Mouse (Mus musculus): Measurements from ENCODE around the gene Gga3. TPM values are rescaled to one million over a fixed set of nuclear protein-coding genes. Genes with fewer than 3 reads are reported as not detected.

Gene Gga3
- polyA plus RNA-seq, 1 experiment, result 4.2 TPM

DNA sequence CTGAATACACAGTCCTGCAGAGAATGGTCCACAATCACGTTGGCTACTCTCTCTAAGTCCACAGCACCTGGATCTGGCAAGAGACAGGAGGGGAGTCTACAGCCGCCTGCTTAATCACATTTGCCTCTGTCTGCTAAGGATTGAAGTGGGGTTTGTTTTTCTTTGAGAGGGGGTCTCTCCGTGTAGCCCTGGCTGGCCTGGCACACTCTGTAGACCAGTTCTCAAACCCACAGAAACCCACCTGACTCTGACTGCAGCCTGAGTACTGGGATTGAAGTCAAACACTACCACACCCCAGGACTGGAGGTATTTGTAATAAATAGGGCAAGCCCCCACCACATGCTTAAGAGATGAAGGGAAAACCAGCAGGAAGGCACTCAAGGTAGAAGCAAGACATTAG lies 5.7 kb upstream of the Gga3 start:
- Histone ChIP-seq H3K27ac (replicated peaks; ENCODE audit: low read depth, low read length) (no peak overlapping the region), H3K4me3 (ENCODE audit: insufficient read depth, low read depth, low read length) (no peak overlapping the region), H3K4me1 (ENCODE audit: control insufficient read depth, insufficient read depth, insufficient read length, low read length) (peaks cover 7% of the 10 kb centered on the region)

DNA sequence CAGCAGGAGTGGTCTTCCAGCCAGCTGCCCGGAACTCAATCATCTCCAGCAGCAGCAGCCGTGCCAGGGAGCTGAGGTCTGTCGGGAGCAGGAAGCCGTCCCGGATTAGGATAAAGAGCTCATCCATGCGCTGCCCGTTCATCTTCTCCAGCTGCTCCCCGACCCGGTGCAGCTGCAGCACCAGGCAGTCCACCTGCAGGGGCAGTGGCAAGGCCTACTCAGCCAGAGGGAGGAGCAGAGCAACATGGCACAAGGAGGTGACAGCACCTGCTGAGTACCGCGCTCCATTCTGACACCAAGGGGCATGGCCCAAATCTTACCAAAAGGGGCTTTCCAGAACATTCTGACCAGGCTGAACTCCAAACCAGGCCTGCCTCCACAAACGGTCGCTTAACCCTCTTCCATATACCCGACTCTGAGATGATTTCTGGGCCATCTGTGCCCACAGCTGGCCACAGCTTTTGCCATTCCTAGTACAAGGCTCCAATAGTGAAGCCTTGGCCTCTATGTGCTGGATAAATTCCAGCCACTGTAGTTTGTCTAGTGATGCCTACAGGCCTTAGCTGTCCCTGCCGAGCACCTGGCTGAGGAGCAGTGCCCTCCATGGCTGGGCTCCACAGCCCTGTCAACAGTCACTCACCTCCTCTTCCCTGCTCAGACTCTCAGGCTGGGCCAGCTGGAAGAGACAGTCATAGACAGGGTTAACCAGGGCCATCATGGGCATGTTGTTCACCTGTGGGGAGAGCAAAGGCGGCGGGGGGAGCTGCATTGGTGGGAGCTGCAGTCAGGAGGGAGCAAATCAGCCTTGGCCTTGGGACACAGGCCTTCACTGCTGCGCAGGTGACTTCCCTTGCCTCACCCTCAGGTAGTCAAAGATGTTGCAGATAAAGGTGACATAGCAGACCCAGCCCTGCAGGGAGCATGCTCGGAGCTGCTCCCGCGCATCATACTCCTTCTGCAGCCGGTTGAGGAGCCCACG lies 4.9 kb upstream of the Gga3 start:
- Histone ChIP-seq H3K4me1 (ENCODE audit: control insufficient read depth, insufficient read depth, insufficient read length, low read length) (peaks cover 3% of the 10 kb centered on the region), H3K4me3 (ENCODE audit: insufficient read depth, low read depth, low read length) (no peak overlapping the region), H3K27ac (replicated peaks; ENCODE audit: low read depth, low read length) (no peak overlapping the region)

DNA sequence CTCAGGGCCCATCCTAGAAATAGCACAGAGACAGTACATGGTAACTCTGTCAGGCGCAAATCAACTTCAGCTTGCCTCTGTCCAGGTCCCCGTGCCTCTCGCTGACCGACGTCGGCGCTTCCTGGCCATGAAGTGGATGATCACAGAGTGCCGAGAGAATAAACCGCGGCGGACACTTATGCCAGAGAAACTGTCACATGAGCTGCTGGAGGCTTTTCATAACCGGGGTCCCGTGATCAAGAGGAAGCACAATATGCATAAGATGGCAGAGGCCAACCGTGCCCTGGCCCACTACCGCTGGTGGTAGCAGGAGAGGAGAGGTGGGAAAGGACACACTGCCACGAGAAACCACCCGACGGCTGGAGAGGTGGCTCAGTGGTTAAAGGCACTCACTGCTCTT lies 2.9 kb upstream of the Gga3 start:
- H3K4me3 ChIP-seq (ENCODE audit: insufficient read depth, low read depth, low read length), result no peak overlapping the region
- no peak overlapping the region for H3K27ac ChIP-seq (replicated peaks; ENCODE audit: low read depth, low read length)
- H3K4me1 ChIP-seq (ENCODE audit: control insufficient read depth, insufficient read depth, insufficient read length, low read length), result peaks cover 11% of the 10 kb centered on the region

DNA sequence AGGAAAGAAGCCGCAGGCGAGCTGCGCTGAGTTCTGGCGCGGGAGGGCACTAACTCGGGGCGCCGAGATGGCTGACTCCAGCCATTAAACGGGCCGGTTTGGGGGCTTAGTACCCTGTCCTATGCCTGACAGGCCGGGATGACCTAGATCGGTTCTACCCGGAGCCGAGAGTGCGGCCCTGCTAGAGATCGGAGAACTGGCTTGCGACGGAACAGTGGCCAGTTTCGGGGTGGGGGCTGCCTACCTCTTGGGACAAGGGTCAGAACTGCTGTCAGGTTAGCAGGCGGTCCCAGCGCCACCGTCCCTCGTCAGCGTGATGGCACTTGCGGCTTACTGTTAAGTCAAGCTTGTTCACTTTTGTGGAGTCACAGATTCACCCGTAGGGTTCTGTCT lies 449 bp upstream of the Gga3 start:
- Histone ChIP-seq H3K4me1 (ENCODE audit: control insufficient read depth, insufficient read depth, insufficient read length, low read length) (peaks cover 11% of the 10 kb centered on the region), H3K4me3 (ENCODE audit: insufficient read depth, low read depth, low read length) (peak overlapping the region; percentile 88), H3K27ac (replicated peaks; ENCODE audit: low read depth, low read length) (peak overlapping the region; percentile 99)

DNA sequence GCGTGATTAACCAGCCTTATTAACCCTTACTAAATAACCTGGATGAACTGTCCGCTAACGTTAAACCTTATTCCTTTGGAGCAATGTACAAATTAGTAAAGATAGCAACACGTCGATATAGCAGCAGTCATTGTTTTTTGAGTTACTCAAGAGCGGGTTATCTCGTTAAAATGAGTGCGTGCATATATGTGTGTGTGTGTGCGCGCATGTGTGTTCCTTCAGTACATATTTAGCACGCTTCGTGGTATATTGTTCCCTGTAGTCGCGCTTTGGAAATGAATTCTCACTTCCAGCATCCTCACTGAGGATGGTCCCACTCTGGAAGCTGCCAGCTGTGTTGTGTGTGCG lies 749 bp downstream of the Gga3 start:
- H3K27ac ChIP-seq (replicated peaks; ENCODE audit: low read depth, low read length), result peak overlapping the region; percentile 40
- H3K4me3 ChIP-seq (ENCODE audit: insufficient read depth, low read depth, low read length), result peak overlapping the region; percentile 88
- H3K4me1 ChIP-seq (ENCODE audit: control insufficient read depth, insufficient read depth, insufficient read length, low read length), result peaks cover 11% of the 10 kb centered on the region

DNA sequence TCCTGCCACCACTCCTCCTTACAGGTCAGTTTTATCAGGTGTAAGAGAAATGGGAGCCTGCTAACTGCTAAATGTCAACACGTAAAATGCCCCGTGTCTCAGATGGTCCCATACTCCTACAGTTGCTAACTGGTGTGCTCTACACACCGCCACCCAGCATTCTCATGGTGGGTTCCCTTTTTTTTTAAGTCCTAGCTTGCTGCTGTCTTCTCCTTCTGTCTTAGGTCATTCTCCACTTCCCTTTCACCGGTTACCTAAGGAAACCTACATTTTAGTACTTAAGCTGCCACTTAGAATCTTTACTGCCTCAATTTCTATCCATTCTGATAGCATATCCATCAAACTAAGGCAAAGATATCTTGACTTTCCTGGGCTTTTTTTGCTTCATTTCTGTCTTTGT lies 2.7 kb downstream of the Gga3 start:
- H3K27ac ChIP-seq (replicated peaks; ENCODE audit: low read depth, low read length), result no peak overlapping the region
- no peak overlapping the region for H3K4me3 ChIP-seq (ENCODE audit: insufficient read depth, low read depth, low read length)
- H3K4me1 ChIP-seq (ENCODE audit: control insufficient read depth, insufficient read depth, insufficient read length, low read length), result peaks cover 11% of the 10 kb centered on the region

DNA sequence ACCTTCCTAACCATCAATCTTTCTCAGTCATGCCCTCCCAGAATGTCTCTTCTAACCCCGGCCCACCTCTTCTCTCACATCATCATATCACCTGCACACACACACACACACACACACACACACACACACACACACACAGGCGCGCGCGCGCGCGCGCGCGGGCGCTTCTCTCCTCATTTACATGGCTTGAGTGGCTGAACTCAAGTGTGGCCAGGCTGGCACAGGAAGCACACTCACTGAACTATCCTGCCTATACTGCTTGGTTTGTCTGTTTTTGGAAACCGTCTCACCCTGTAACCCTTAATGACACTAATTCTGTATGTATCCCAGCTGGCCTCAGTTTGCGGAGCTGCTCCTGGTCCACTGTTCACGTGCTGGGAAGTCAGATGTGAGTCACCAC lies 3.1 kb downstream of the Gga3 start:
- no peak overlapping the region for H3K4me3 ChIP-seq (ENCODE audit: insufficient read depth, low read depth, low read length)
- H3K27ac ChIP-seq (replicated peaks; ENCODE audit: low read depth, low read length), result no peak overlapping the region
- peaks cover 11% of the 10 kb centered on the region for H3K4me1 ChIP-seq (ENCODE audit: control insufficient read depth, insufficient read depth, insufficient read length, low read length)

DNA sequence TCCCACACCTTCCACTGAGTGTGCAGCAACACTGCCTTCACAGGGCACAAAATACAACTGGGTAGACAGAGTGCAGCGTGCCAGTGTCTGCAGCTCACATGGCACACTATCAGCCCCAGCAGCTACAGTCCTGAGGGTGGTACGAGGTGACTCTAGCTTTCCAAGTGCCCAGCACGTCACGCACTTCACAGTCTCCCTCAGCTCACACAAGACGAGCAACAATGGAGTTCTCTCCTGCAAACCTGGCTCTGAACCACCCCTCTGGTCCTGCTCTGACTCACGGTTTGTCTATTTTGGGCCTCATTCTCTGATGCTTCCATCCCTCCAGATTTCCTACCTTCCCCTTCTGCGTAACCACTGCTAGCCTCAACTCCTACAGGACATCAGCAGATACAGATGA lies 4.1 kb downstream of the Gga3 start:
- H3K27ac ChIP-seq (replicated peaks; ENCODE audit: low read depth, low read length), result no peak overlapping the region
- peaks cover 10% of the 10 kb centered on the region for H3K4me1 ChIP-seq (ENCODE audit: control insufficient read depth, insufficient read depth, insufficient read length, low read length)
- no peak overlapping the region for H3K4me3 ChIP-seq (ENCODE audit: insufficient read depth, low read depth, low read length)

DNA sequence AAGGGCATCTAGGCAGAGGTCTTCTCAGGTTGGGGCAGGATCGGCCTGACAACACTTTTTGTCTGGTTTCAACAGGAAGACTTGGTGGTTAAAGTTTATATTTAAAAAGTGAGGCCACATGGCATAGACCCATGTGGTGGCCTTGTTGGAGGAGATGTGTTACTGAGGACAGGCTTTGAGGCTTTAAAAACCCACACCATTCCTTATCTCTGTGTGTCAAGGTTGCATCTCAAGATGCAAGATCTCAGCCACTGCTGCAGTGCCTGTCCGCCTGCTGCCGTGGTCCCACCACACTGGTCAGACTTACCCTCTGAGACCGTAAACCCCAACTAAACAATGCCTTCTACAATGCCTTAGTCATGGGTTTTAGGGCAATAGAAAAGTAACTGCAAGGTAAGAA lies 5.5 kb downstream of the Gga3 start:
- Histone ChIP-seq H3K4me1 (ENCODE audit: control insufficient read depth, insufficient read depth, insufficient read length, low read length) (peaks cover 8% of the 10 kb centered on the region; the same call in 1 of the 2 replicates), H3K27ac (replicated peaks; ENCODE audit: low read depth, low read length) (no peak overlapping the region), H3K4me3 (ENCODE audit: insufficient read depth, low read depth, low read length) (no peak overlapping the region)

DNA sequence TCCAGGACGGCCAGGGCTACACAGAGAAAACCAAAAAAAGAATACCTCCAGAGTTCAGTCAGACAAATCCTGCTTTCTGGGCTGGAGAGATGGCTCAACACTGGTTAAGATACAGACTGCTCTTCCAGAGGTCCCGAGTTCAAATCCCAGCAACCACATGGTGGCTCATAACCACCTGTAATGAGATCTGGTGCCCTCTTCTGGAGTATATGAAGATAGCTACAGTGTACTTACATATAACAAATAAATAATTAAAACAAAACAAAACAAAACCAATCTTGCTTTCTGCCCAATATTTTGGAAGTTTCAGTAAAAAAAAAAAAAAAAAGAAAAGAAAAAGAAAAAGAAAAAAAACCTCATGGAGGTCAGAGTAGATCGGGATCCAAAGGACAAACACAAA lies 8.6 kb downstream of the Gga3 start:
- Histone ChIP-seq H3K4me3 (ENCODE audit: insufficient read depth, low read depth, low read length) (no peak overlapping the region), H3K4me1 (ENCODE audit: control insufficient read depth, insufficient read depth, insufficient read length, low read length) (no peaks in the 10 kb centered on the region), H3K27ac (replicated peaks; ENCODE audit: low read depth, low read length) (no peak overlapping the region)

DNA sequence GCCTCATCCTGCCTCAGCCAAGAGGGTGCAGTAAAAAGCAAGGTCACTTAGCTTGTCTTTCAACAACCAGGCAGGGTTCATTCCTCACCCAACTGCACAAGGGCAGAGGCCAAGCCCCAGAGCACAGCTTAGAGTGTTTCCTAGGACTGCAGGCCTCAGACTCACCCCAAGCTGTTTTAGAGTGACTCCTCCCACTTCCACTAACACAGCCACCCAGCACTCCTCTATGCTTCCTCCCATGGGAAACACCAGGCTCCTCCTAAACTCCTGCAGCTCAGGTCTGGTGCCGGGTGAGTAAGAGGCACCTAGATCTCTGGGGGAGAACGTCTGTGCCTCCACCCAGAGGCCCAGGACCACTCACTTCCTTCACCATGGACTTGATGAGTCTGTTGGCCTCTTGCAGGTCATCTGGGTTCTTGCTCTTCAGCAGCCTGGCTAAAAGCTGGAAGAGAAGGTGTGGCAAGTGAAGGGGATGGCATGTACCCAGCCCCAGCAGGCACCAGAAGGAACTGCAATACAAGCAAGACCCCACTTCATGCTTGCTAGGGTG lies 13.2 kb downstream of the Gga3 start:
- Histone ChIP-seq H3K27ac (replicated peaks; ENCODE audit: low read depth, low read length) (no peak overlapping the region), H3K4me3 (ENCODE audit: insufficient read depth, low read depth, low read length) (no peak overlapping the region), H3K4me1 (ENCODE audit: control insufficient read depth, insufficient read depth, insufficient read length, low read length) (no peaks in the 10 kb centered on the region)

DNA sequence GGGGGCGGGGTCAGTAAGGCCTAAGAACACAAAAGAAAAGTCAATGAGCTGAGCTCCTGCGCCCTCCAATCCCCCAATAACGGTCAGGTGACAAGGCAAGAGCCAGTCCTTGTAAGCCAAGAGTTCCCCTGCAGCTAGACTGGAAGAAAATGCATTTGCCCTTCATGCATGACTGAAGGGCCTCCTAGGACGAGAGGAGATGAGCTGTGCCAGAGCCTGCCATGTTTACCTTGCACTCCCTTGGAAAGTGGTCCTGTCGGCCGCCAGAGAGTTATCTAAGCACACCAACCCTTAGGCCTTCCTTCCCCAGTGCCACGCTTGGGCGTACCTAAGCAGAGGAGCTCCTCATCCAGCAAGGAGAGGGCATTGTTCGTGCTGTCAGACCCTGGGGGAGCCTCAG lies 15.9 kb downstream of the Gga3 start:
- Histone ChIP-seq H3K4me3 (ENCODE audit: insufficient read depth, low read depth, low read length) (no peak overlapping the region), H3K4me1 (ENCODE audit: control insufficient read depth, insufficient read depth, insufficient read length, low read length) (peaks cover 8% of the 10 kb centered on the region; the same call in 1 of the 2 replicates), H3K27ac (replicated peaks; ENCODE audit: low read depth, low read length) (no peak overlapping the region)

DNA sequence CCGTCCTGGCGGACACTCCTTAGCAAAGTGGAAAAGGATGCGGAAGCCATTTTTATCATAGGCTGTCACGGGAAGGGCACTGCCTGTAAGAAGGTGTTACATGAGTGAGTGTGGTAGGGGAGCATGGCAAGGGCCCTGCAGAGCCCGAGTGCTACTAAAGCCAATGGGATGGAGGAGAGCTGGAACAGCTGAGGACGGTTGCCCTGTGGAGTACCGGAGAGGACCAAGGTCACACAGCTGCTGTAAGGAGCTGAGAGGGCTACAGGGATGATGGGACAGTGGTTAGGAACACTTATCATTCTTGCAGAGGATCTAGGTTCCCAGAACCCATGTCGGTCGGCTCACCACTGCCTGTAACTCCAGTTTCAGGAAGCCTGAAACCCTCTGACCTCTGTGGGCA lies 17.4 kb downstream of the Gga3 start:
- Histone ChIP-seq H3K4me3 (ENCODE audit: insufficient read depth, low read depth, low read length) (no peak overlapping the region), H3K27ac (replicated peaks; ENCODE audit: low read depth, low read length) (no peak overlapping the region), H3K4me1 (ENCODE audit: control insufficient read depth, insufficient read depth, insufficient read length, low read length) (peaks cover 8% of the 10 kb centered on the region; the same call in 1 of the 2 replicates)

DNA sequence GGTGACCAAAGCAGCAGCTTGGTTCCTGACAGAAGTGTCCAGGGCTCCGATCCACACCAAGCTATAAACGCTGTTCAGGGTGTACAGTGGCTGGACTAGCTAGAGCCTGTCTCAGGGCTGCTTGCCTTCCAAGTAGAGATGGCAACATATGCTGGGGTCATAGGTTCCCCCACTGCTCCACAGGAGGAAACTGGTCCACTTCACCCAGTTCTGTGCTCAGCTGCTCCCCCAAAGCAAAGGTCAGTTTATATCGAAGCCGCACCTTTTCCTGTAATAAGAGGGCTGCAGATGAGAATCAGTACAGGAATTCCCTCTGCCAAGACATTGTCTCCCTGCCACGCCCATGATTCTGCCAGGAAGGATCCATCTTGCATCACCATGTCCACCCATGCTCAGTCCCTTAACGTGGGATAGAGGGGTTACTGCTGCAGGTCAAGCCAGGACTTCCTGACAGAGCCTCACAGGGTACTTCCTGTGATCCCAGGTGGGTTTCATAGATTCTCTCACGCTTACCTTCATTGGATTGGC lies 18.2 kb downstream of the Gga3 start:
- peaks cover 8% of the 10 kb centered on the region; the same call in 1 of the 2 replicates for H3K4me1 ChIP-seq (ENCODE audit: control insufficient read depth, insufficient read depth, insufficient read length, low read length)
- no peak overlapping the region for H3K4me3 ChIP-seq (ENCODE audit: insufficient read depth, low read depth, low read length)
- H3K27ac ChIP-seq (replicated peaks; ENCODE audit: low read depth, low read length), result peak overlapping the region; percentile 43; the same call in 1 of the 2 replicates

DNA sequence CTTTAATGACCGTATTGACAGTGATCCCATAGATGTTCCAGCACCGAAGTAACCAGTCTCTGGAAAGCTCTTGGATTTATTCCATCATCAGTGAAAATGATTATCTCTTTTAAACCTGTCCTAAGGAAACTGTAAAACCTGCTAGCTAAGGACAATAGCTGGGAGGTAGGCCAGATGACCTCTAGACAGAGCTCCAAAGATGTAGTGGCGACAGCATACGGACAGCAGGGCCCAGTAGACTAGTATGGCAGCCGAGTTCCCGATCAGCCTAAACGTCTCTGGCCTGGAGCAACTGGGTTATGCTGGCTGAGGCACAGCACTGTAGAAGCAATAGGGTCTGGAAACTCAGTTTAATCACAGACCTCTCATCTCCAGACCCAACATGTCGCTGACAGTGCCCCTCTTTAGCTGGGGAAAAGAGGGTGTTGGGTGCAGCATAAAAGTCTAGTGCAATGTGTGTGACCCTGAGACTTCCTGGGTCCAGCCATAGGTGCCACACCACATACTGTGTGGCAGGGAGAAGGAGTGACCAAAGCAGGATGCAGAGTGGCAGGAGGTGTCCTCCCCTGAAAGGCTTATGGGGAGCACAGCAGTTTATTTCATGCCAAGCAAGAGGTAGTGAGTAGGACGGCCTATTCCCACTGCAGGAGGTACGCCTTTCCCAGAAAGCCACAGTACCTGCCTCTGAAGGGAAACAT lies 19.3 kb downstream of the Gga3 start:
- Histone ChIP-seq H3K27ac (replicated peaks; ENCODE audit: low read depth, low read length) (peak overlapping the region; percentile 43), H3K4me3 (ENCODE audit: insufficient read depth, low read depth, low read length) (no peak overlapping the region), H3K4me1 (ENCODE audit: control insufficient read depth, insufficient read depth, insufficient read length, low read length) (peaks cover 8% of the 10 kb centered on the region; the same call in 1 of the 2 replicates)
